Mouse (Mus musculus) liver, embryonic 11.5 days (tissue): ENCODE measurements around the gene Ap1s3. TPM values are rescaled to one million over a fixed set of nuclear protein-coding genes. Genes with fewer than 3 reads are reported as not detected.

Experiments
- ATAC-seq: fragments of 200-750 bp; cut with Nextera tagmentation; replicated peaks from 2 replicates; pipeline ENCODE4 v1.8.0; 2017; ENCODE audit warnings: moderate number of reproducible peaks, mild to moderate bottlenecking, moderate TSS enrichment, moderate library complexity; ENCODE audit not compliant: low FRiP score
- DNase-seq: peaks from one replicate; pipeline ENCODE4 v3.0.0-alpha.2; 2017; ENCODE audit warnings: low spot score
- H3K27ac ChIP-seq: fragments of 300-500 bp; sonication (generic); 2 replicates; pipeline ENCODE4 v1.5.1; 2014; ENCODE audit warnings: mild to moderate bottlenecking, low read depth, low read length, control low read depth
- H3K27me3 ChIP-seq: fragments of 300-500 bp; sonication (generic); replicated peaks from 2 replicates; pipeline ENCODE4 v1.6.1; 2014; ENCODE audit warnings: low read length, mixed read lengths; ENCODE audit not compliant: control insufficient read depth, insufficient read depth
- H3K36me3 ChIP-seq: fragments of 300-500 bp; sonication (generic); 2 replicates; pipeline ENCODE4 v1.6.1; 2014; ENCODE audit warnings: mild to moderate bottlenecking, low read length, moderate library complexity, mixed read lengths; ENCODE audit not compliant: control insufficient read depth, insufficient read depth
- H3K4me1 ChIP-seq: fragments of 300-500 bp; sonication (generic); replicated peaks from 2 replicates; pipeline ENCODE4 v1.6.1; 2014; ENCODE audit warnings: low read length, mixed read lengths; ENCODE audit not compliant: control insufficient read depth, insufficient read depth
- H3K4me2 ChIP-seq: fragments of 300-500 bp; sonication (generic); 2 replicates; pipeline ENCODE4 v1.6.1; 2014; ENCODE audit warnings: mild to moderate bottlenecking, control low read depth, moderate library complexity
- H3K4me3 ChIP-seq: fragments of 300-500 bp; sonication (generic); 2 replicates; pipeline ENCODE4 v1.5.1; 2014; ENCODE audit warnings: low read depth, low read length, control low read depth
- H3K9ac ChIP-seq: fragments of 300-500 bp; sonication (generic); 2 replicates; pipeline ENCODE4 v1.6.1; 2014; ENCODE audit warnings: low read depth, low read length, control low read depth
- H3K9me3 ChIP-seq: fragments of 300-500 bp; sonication (generic); 2 replicates; pipeline ENCODE4 v1.6.1; 2016; ENCODE audit warnings: low read length, inconsistent platforms, mixed read lengths; ENCODE audit not compliant: control insufficient read depth
- WGBS: fragments of 180-500 bp; shearing (Covaris S2); extraction: QIAGEN DNeasy Blood & Tissue Kit; methylation state at CpG from one replicate; pipeline ENCODE4 v1.1.7; 2014; 5-methylcytosine and 5-hydroxymethylcytosine counted together
- polyA plus RNA-seq: library from polyadenylated mRNA; unstranded; fragments of >200 nt; fragmentation: Nextera tagmentation; extraction: Ambion mirVana; gene quantifications from 2 replicates; pipeline ENCODE4 v1.2.1, GENCODE M21; 2014

Gene Ap1s3
- polyA plus RNA-seq, 1 experiment from 2014 or later = 0.44 TPM

DNA sequence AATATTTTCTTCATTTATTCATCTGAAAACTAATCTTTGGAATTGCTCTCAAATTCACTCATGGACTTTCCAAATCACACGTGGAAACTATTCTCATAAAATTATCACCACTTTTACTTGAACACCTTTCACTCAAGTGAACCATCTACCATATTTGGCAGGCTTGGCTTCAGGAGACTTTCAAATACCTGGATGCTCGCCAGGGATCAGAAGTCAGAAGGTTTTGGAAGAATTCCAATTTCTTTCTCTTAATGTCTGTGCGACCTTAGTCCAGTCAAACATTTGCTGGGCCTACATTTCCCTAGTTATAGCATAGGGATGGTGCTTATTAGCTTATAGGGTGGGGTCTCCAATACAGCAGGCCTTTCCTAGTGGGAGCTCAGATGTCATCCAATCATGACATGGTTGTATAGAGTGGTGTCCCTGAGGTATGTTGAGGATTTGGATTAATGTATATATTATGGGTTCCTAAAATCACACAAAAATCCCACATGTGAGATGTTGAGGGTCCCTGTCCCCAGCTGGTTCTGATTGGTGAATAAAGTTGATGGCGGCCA, 79.0 kb downstream of the Ap1s3 start:
- Histone ChIP-seq H3K27ac (no peak overlapping the region), H3K36me3 (no peaks in the 10 kb centered on the region), H3K27me3 (no peaks in the 10 kb centered on the region), H3K9ac (no peak overlapping the region), H3K9me3 (no peaks in the 10 kb centered on the region), H3K4me3 (no peak overlapping the region), H3K4me2 (no peak overlapping the region), H3K4me1 (no peaks in the 10 kb centered on the region)
- no peak for ATAC-seq
- WGBS = 76% methylated on average over 4 of the region's 4 CpGs
- no peak for DNase-seq

GRCm38 (mm10) chr1:79591091-79591490, 80.7 kb downstream of the Ap1s3 start:
- no peak overlapping the region for H3K4me3 ChIP-seq
- H3K27ac ChIP-seq = no peak overlapping the region
- H3K36me3 ChIP-seq = no peaks in the 10 kb centered on the region
- no peak for DNase-seq
- H3K4me2 ChIP-seq = no peak overlapping the region
- no peaks in the 10 kb centered on the region for H3K9me3 ChIP-seq
- whole genome bisulfite sequencing = 61% methylated on average over 1 of the region's 1 CpGs
- H3K27me3 ChIP-seq = no peaks in the 10 kb centered on the region
- no peak for ATAC-seq
- no peak overlapping the region for H3K9ac ChIP-seq
- no peaks in the 10 kb centered on the region for H3K4me1 ChIP-seq

- Histone ChIP-seq H3K9ac (no peak overlapping the region), H3K9me3 (no peaks in the 10 kb centered on the region), H3K27ac (no peak overlapping the region), H3K4me1 (no peaks in the 10 kb centered on the region), H3K27me3 (no peaks in the 10 kb centered on the region), H3K4me3 (no peak overlapping the region), H3K36me3 (no peaks in the 10 kb centered on the region), H3K4me2 (no peak overlapping the region)
- 74% methylated on average over 4 of the region's 4 CpGs for WGBS
- ATAC-seq (no peak), DNase-seq (no peak)
Observed at GRCm38 (mm10) chr1:79589971-79590763, 81.6 kb downstream of the Ap1s3 start.

- ATAC-seq = no peak
- Histone ChIP-seq H3K4me3 (no peak overlapping the region), H3K27me3 (no peaks in the 10 kb centered on the region), H3K4me2 (no peak overlapping the region), H3K4me1 (no peaks in the 10 kb centered on the region), H3K9ac (no peak overlapping the region), H3K9me3 (no peaks in the 10 kb centered on the region), H3K36me3 (no peaks in the 10 kb centered on the region), H3K27ac (no peak overlapping the region)
- DNase-seq = no peak
- WGBS = 63% methylated on average over 6 of the region's 6 CpGs
Observed at GRCm38 (mm10) chr1:79589424-79589823, 82.3 kb downstream of the Ap1s3 start.

- Histone ChIP-seq H3K27me3 (no peaks in the 10 kb centered on the region), H3K9ac (no peak overlapping the region), H3K4me3 (no peak overlapping the region), H3K4me2 (peak overlapping the region; percentile 26), H3K9me3 (no peaks in the 10 kb centered on the region), H3K4me1 (no peaks in the 10 kb centered on the region), H3K27ac (no peak overlapping the region), H3K36me3 (no peaks in the 10 kb centered on the region)
- WGBS = 10% methylated on average over 15 of the region's 15 CpGs
- DNase-seq (no peak), ATAC-seq (no peak)
Observed at GRCm38 (mm10) chr1:79581136-79581679, 90.6 kb downstream of the Ap1s3 start.

DNA sequence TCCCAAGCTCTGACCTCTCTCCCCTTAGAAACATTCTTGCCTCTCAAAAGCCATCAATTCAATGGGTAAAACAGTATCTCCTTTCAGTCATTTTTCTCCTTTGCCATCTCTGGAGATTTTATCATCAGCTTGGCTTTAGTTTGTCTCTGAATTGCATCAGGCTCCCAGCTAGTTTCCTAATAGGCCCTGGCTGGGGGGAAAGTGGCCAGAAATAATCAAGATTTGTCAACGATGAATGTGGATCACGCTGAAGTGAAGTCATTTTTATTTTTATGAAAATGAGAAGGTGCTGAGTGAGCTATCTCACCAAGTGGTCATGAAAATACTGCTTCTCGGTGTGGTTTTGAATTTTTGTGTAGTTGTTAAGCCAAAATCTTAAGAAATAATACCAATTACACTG, 94.4 kb downstream of the Ap1s3 start:
- H3K9ac ChIP-seq = no peak overlapping the region
- ATAC-seq = no peak
- WGBS = 89% methylated on average over 3 of the region's 3 CpGs

GRCm38 (mm10) chr1:79571912-79572311, 99.9 kb downstream of the Ap1s3 start:
- H3K4me3 ChIP-seq = no peak overlapping the region
- no peaks in the 10 kb centered on the region for H3K27me3 ChIP-seq
- 80% methylated on average over 4 of the region's 4 CpGs for WGBS
- H3K36me3 ChIP-seq = no peaks in the 10 kb centered on the region
- H3K9ac ChIP-seq = no peak overlapping the region
- no peaks in the 10 kb centered on the region for H3K9me3 ChIP-seq
- ATAC-seq = no peak
- no peak overlapping the region for H3K27ac ChIP-seq
- H3K4me2 ChIP-seq = no peak overlapping the region
- DNase-seq = no peak
- H3K4me1 ChIP-seq = no peaks in the 10 kb centered on the region

More for the DNA sequence above, 94.4 kb downstream of the Ap1s3 start:
- Histone ChIP-seq H3K9me3 (no peaks in the 10 kb centered on the region), H3K36me3 (no peaks in the 10 kb centered on the region), H3K27me3 (no peaks in the 10 kb centered on the region), H3K4me2 (no peak overlapping the region), H3K4me3 (no peak overlapping the region), H3K4me1 (no peaks in the 10 kb centered on the region), H3K27ac (no peak overlapping the region)
- DNase-seq = no peak

DNA sequence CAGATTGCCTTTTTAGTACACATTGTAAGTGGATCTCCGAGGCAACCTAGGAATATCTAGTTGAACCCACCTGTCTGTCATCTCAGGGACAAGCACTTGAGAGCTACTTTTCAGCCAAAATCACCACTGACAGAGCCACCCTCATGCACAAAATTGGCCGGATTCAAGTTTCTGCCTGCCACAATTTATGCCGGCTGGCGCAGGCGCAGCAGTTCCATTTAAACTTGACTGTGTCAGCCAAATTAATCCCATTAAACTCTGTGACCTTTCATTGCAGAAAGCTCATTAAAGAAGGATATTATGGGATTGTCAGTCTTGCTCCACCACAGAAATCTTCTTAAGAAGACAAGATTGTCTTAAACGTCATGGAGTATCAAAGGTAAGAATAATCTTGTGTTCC, 100.6 kb downstream of the Ap1s3 start:
- Histone ChIP-seq H3K4me1 (no peaks in the 10 kb centered on the region), H3K9ac (no peak overlapping the region), H3K4me2 (no peak overlapping the region), H3K9me3 (no peaks in the 10 kb centered on the region), H3K27me3 (no peaks in the 10 kb centered on the region), H3K36me3 (no peaks in the 10 kb centered on the region), H3K27ac (no peak overlapping the region), H3K4me3 (no peak overlapping the region)
- DNase-seq (no peak), ATAC-seq (no peak)
- WGBS = 86% methylated on average over 6 of the region's 6 CpGs

DNA sequence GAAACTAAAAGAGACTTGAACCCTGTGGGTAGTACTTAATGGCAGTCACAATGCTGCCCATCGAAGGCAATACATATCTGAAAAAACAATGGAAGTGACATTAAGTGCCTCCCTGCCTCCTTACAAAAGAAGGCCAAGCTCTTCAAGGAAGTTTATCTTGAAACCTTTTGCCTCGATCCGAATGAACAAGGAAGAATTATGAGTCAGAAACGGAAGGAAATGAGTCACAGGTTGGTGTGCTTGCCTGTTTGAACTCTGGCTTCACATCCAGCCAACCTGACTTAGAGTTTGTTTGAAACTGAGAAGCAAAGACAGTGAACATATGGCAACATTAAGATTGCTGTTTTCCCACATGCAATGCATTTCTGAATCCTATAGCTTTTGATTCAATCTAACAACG, 110.6 kb downstream of the Ap1s3 start:
- Histone ChIP-seq H3K9me3 (no peaks in the 10 kb centered on the region), H3K27me3 (no peaks in the 10 kb centered on the region), H3K4me1 (no peaks in the 10 kb centered on the region), H3K4me2 (no peak overlapping the region), H3K27ac (no peak overlapping the region), H3K9ac (no peak overlapping the region), H3K4me3 (no peak overlapping the region), H3K36me3 (no peaks in the 10 kb centered on the region)
- no peak for ATAC-seq
- DNase-seq = no peak
- 58% methylated on average over 5 of the region's 5 CpGs for whole genome bisulfite sequencing
